Mouse (Mus musculus): Measurements from ENCODE around the gene Rxra. TPM values are rescaled to one million over a fixed set of nuclear protein-coding genes. Genes with fewer than 3 reads are reported as not detected.
A peak's percentile ranks its signal among the peaks of the same experiment; 100 is the strongest.

Gene Rxra
- polyA plus RNA-seq (2015; fragmentation: Nextera tagmentation; extraction: Ambion mirVana) = 13.3 and 13.9 TPM in 2 replicates

GRCm38 (mm10) chr2:27676106-27676477, at the start of gene Rxra:
TSS of gene Rxra (plus strand) at chr2:27676440.
- Histone ChIP-seq H3K27me3 (ENCODE audit: insufficient read depth, low read length) (no peaks in the 10 kb centered on the region), H3K4me1 (ENCODE audit: insufficient read depth) (peaks cover 39% of the 10 kb centered on the region), H3K4me2 (ENCODE audit: low read depth, low read length) (peak within 1 kb of the TSS; percentile 80), H3K9ac (replicated peaks) (peak within 1 kb of the TSS; percentile 89), H3K27ac (ENCODE audit: low read depth) (peak within 1 kb of the TSS; percentile 99), H3K36me3 (replicated peaks; ENCODE audit: insufficient read depth, low read length) (no peaks in the 10 kb centered on the region), H3K9me3 (ENCODE audit: low read length) (no peaks in the 10 kb centered on the region), H3K4me3 (ENCODE audit: low read depth, low read length) (peak within 1 kb of the TSS; percentile 91)
- peak; percentile 65 for DNase-seq
- peak; percentile 11; the same call in 1 of the 2 replicates for ATAC-seq
- 16% methylated on average over 16 of the region's 16 CpGs for WGBS (ENCODE audit: insufficient replicate concordance)
- 0 out of 2 replicates have a peak, but pooled peaks have one; percentile 23 for TF ChIP-seq EP300 (IDR thresholded peaks at IDR 0.05; ENCODE audit: low read depth)
- TF ChIP-seq CTCF (IDR thresholded peaks at IDR 0.05; ENCODE audit: low read depth) = no peak

DNA sequence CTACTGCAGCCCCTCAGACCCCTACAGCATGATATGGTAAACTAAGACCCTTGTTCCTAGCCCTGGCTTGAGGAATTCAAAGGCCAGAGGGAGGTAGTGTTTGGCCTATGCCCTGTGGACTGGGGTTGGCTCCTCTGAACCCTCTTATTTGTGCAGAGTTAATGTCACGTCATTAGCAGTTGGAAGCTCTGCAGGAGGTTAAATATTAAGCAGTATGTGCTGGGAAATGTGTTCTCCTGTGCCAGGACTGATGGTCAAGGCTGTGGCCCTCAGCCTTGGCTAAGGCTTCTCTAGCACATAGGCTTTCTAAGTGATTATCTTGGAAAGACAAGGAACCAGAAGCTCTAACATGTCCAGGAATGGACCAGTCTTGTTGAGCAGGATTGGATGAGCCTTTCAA, 49.6 kb upstream of the Rxra start:
- Histone ChIP-seq H3K36me3 (replicated peaks; ENCODE audit: insufficient read depth, low read length) (no peaks in the 10 kb centered on the region), H3K9ac (replicated peaks) (no peak overlapping the region), H3K9me3 (ENCODE audit: low read length) (no peaks in the 10 kb centered on the region), H3K4me3 (ENCODE audit: low read depth, low read length) (no peak overlapping the region), H3K4me1 (ENCODE audit: insufficient read depth) (peaks cover 24% of the 10 kb centered on the region), H3K27ac (ENCODE audit: low read depth) (peak overlapping the region; percentile 96), H3K4me2 (ENCODE audit: low read depth, low read length) (no peak overlapping the region), H3K27me3 (ENCODE audit: insufficient read depth, low read length) (no peaks in the 10 kb centered on the region)
- DNase-seq (peak; percentile 45), ATAC-seq (peak; percentile 77)
- WGBS (ENCODE audit: insufficient replicate concordance) = 56% methylated on average over 1 of the region's 1 CpGs
- TF ChIP-seq EP300 (IDR thresholded peaks at IDR 0.05; ENCODE audit: low read depth) (peak; percentile 77), CTCF (IDR thresholded peaks at IDR 0.05; ENCODE audit: low read depth) (no peak)

- no peak for TF ChIP-seq CTCF (IDR thresholded peaks at IDR 0.05; ENCODE audit: low read depth)
- TF ChIP-seq EP300 (IDR thresholded peaks at IDR 0.05; ENCODE audit: low read depth) = no peak
- no peak for ATAC-seq
- H3K4me2 ChIP-seq (ENCODE audit: low read depth, low read length) = no peak overlapping the region
- H3K27me3 ChIP-seq (ENCODE audit: insufficient read depth, low read length) = no peaks in the 10 kb centered on the region
- 79% methylated on average over 3 of the region's 3 CpGs for WGBS (ENCODE audit: insufficient replicate concordance)
- H3K27ac ChIP-seq (ENCODE audit: low read depth) = no peak overlapping the region
- no peak for DNase-seq
- peaks cover 14% of the 10 kb centered on the region for H3K4me1 ChIP-seq (ENCODE audit: insufficient read depth)
- H3K9me3 ChIP-seq (ENCODE audit: low read length) = no peaks in the 10 kb centered on the region
- H3K4me3 ChIP-seq (ENCODE audit: low read depth, low read length) = no peak overlapping the region
- H3K9ac ChIP-seq (replicated peaks) = no peak overlapping the region
- H3K36me3 ChIP-seq (replicated peaks; ENCODE audit: insufficient read depth, low read length) = no peaks in the 10 kb centered on the region
Observed at GRCm38 (mm10) chr2:27630601-27631285, 45.5 kb upstream of the Rxra start.

DNA sequence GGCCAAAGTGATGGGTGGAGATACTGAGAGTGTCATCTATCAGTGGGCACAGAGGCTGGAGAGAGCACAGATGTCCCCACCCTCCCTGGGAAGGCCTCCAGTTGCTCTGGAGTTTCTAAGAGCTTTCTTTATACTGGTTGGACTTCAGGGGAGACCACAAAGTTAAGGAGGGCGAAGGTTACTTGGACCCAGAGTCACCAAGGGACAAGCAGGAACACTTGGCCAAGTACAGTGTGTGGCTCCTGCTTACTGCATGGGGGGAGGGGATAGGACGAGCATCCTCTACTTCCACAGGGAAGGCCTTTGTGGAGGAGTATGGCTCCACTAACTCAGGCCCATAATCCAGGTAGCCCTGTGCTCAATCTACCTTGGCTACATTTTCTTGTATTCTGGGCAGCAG, 42.8 kb upstream of the Rxra start:
- DNase-seq (no peak), ATAC-seq (no peak)
- Histone ChIP-seq H3K9me3 (ENCODE audit: low read length) (no peaks in the 10 kb centered on the region), H3K27me3 (ENCODE audit: insufficient read depth, low read length) (no peaks in the 10 kb centered on the region), H3K4me2 (ENCODE audit: low read depth, low read length) (no peak overlapping the region), H3K36me3 (replicated peaks; ENCODE audit: insufficient read depth, low read length) (no peaks in the 10 kb centered on the region), H3K4me3 (ENCODE audit: low read depth, low read length) (no peak overlapping the region), H3K9ac (replicated peaks) (no peak overlapping the region), H3K27ac (ENCODE audit: low read depth) (no peak overlapping the region), H3K4me1 (ENCODE audit: insufficient read depth) (peaks cover 8% of the 10 kb centered on the region; the same call in 1 of the 2 replicates)
- 72% methylated on average over 2 of the region's 2 CpGs for WGBS (ENCODE audit: insufficient replicate concordance)
- TF ChIP-seq EP300 (IDR thresholded peaks at IDR 0.05; ENCODE audit: low read depth) (no peak), CTCF (IDR thresholded peaks at IDR 0.05; ENCODE audit: low read depth) (no peak)

GRCm38 (mm10) chr2:27634018-27634417, 42.2 kb upstream of the Rxra start:
- Histone ChIP-seq H3K9ac (replicated peaks) (no peak overlapping the region), H3K4me2 (ENCODE audit: low read depth, low read length) (no peak overlapping the region), H3K4me3 (ENCODE audit: low read depth, low read length) (no peak overlapping the region), H3K36me3 (replicated peaks; ENCODE audit: insufficient read depth, low read length) (no peaks in the 10 kb centered on the region), H3K27me3 (ENCODE audit: insufficient read depth, low read length) (no peaks in the 10 kb centered on the region), H3K9me3 (ENCODE audit: low read length) (no peaks in the 10 kb centered on the region), H3K27ac (ENCODE audit: low read depth) (no peak overlapping the region), H3K4me1 (ENCODE audit: insufficient read depth) (peaks cover 8% of the 10 kb centered on the region; the same call in 1 of the 2 replicates)
- no peak for ATAC-seq
- 45% methylated on average over 1 of the region's 1 CpGs for WGBS (ENCODE audit: insufficient replicate concordance)
- no peak for TF ChIP-seq CTCF (IDR thresholded peaks at IDR 0.05; ENCODE audit: low read depth)
- TF ChIP-seq EP300 (IDR thresholded peaks at IDR 0.05; ENCODE audit: low read depth) = no peak
- DNase-seq = no peak

DNA sequence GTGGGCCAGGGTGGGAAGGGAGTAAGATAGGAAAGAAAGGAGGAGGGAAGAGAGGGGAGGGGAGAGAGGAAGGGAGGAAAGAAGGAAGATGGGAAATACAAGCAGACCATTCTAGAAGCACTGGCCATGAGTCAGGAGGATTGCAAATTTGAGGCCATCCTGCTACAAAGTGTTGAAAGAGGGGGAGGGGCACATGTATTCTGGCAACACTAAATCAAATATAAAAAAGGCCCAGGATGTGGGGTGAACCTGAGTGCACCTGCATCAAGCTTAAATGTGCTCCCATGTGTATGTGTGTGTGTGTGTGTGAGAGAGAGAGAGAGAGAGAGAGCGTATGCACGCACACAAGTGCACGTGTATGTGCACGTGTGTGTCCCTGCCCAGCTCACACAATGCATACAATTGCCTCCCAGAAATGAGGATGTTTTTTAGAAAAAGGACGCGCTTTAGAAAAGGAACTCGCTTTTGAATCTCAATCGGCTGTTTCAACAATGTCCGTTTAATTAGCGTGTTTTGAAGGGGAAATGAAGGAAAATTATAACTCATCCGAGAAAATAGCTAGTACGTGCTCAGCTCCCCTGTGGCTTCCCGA, 41.0 kb upstream of the Rxra start:
- TF ChIP-seq EP300 (IDR thresholded peaks at IDR 0.05; ENCODE audit: low read depth) (no peak), CTCF (IDR thresholded peaks at IDR 0.05; ENCODE audit: low read depth) (no peak)
- WGBS (ENCODE audit: insufficient replicate concordance) = 82% methylated on average over 13 of the region's 13 CpGs
- peak; percentile 56; the same call in 1 of the 2 replicates for ATAC-seq
- Histone ChIP-seq H3K4me3 (ENCODE audit: low read depth, low read length) (no peak overlapping the region), H3K27ac (ENCODE audit: low read depth) (no peak overlapping the region), H3K4me2 (ENCODE audit: low read depth, low read length) (no peak overlapping the region), H3K9me3 (ENCODE audit: low read length) (no peaks in the 10 kb centered on the region), H3K27me3 (ENCODE audit: insufficient read depth, low read length) (no peaks in the 10 kb centered on the region), H3K36me3 (replicated peaks; ENCODE audit: insufficient read depth, low read length) (no peaks in the 10 kb centered on the region), H3K9ac (replicated peaks) (no peak overlapping the region), H3K4me1 (ENCODE audit: insufficient read depth) (peaks cover 9% of the 10 kb centered on the region; the same call in 1 of the 2 replicates)
- DNase-seq = no peak
